Mouse (Mus musculus) erythroblast, embryonic 14.5 days (primary cell): ENCODE data around the gene Sod3.

Experiments used
- GATA1 ChIP-seq: IDR thresholded peaks from 2 replicates; pipeline ENCODE4 v1.6.1; 2012; ENCODE audit warnings: low read length, inconsistent platforms, mixed read lengths
- TAL1 ChIP-seq: IDR thresholded peaks from 3 replicates; pipeline ENCODE4 v1.6.1; 2012; ENCODE audit warnings: low read length, inconsistent platforms, mixed read lengths

DNA sequence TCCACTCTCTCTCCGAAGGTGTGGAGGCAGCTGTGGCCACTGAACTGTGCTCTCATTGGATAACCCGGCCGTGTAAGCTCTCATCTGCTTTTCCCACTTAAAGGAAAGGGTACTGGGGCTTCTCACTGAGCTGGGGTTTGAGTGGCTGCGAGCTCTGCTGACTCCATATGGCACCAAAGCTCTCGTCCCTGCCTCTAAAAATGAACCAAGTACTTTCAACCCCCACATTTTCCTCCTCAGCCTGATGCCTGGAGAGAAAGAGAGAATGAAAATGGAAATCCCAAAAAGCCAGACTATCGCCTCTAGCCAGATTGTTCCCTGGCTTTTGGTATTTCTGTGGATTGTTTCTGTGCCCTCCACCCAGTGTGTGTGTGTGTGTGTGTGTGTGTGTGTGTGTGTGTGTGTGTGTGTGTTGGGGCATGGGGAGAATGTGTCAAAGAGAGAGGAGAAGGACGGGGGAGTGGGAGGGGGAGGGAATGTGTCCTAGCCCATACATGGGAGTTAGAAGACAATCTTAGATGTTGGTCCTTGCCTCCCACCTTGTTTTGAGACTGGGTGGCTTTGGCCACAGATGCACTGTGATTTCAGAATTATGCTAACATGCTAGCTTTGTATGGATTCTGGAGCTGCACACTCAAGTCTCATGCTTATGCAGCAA is 24.6 kb downstream of the Sod3 start:
- no peak for TF ChIP-seq GATA1
- no peak for TF ChIP-seq TAL1
